Mouse (Mus musculus) embryonic facial prominence, embryonic 13.5 days (tissue): ENCODE data around the gene Agbl2. TPM values are rescaled to one million over a fixed set of nuclear protein-coding genes. Genes with fewer than 3 reads are reported as not detected.

Source experiments
- ATAC-seq: fragments of 200-750 bp; cut with Nextera tagmentation; 2 replicates; pipeline ENCODE4 v1.8.0; 2017; ENCODE audit warnings: low read depth; ENCODE audit not compliant: insufficient number of reproducible peaks, insufficient read depth, low FRiP score, low TSS enrichment
- H3K27ac ChIP-seq: fragments of 300-500 bp; sonication (generic); 2 replicates; pipeline ENCODE4 v1.5.1; 2015; ENCODE audit warnings: moderate library complexity, mild to moderate bottlenecking, inconsistent platforms
- H3K27me3 ChIP-seq: fragments of 300-500 bp; sonication (generic); 2 replicates; pipeline ENCODE4 v1.6.1; 2015; ENCODE audit warnings: mild to moderate bottlenecking, inconsistent platforms
- H3K36me3 ChIP-seq: fragments of 300-500 bp; sonication (generic); 2 replicates; pipeline ENCODE4 v1.6.1; 2015; ENCODE audit warnings: mild to moderate bottlenecking, inconsistent platforms
- H3K4me1 ChIP-seq: fragments of 300-500 bp; sonication (generic); 2 replicates; pipeline ENCODE4 v1.6.1; 2015; ENCODE audit warnings: inconsistent platforms
- H3K4me2 ChIP-seq: fragments of 300-500 bp; sonication (generic); 2 replicates; pipeline ENCODE4 v1.6.1; 2015; ENCODE audit warnings: moderate library complexity, mild to moderate bottlenecking, inconsistent platforms
- H3K4me3 ChIP-seq: fragments of 300-500 bp; sonication (generic); 2 replicates; pipeline ENCODE4 v1.5.1; 2015; ENCODE audit warnings: mild to moderate bottlenecking, inconsistent platforms
- H3K9ac ChIP-seq: fragments of 300-500 bp; sonication (generic); 2 replicates; pipeline ENCODE4 v1.6.1; 2015; ENCODE audit warnings: mild to moderate bottlenecking, inconsistent platforms
- H3K9me3 ChIP-seq: fragments of 300-500 bp; sonication (generic); 2 replicates; pipeline ENCODE4 v1.6.1; 2016; ENCODE audit warnings: inconsistent platforms
- WGBS: fragments of 180-500 bp; shearing (Covaris S2); methylation state at CpG from one replicate; pipeline ENCODE4 v1.1.7; 2015; ENCODE audit warnings: mixed read lengths; 5-methylcytosine and 5-hydroxymethylcytosine counted together
- polyA plus RNA-seq: library from polyadenylated mRNA; unstranded; fragments of >200 nt; fragmentation: Nextera tagmentation; extraction: Ambion mirVana; gene quantifications from 2 replicates; pipeline ENCODE4 v1.2.1, GENCODE M21; 2015

Agbl2 gene
- polyA plus RNA-seq, 1 experiment from 2014 or later = 2.0 TPM

- Histone ChIP-seq H3K4me3 (no peak overlapping the region), H3K9ac (no peak overlapping the region), H3K27me3 (no peaks in the 10 kb centered on the region), H3K9me3 (no peaks in the 10 kb centered on the region), H3K4me2 (no peak overlapping the region), H3K27ac (no peak overlapping the region), H3K36me3 (no peaks in the 10 kb centered on the region), H3K4me1 (0 out of 2 replicates have a peak, but pooled peaks cover 1% of the 10 kb centered on the region)
- 74% methylated on average over 2 of the region's 2 CpGs for WGBS
- ATAC-seq = no peak
Observed at GRCm38 (mm10) chr2:90875239-90875638, 92.7 kb downstream of the Agbl2 start.

- H3K36me3 ChIP-seq = no peaks in the 10 kb centered on the region
- no peak overlapping the region for H3K4me2 ChIP-seq
- no peak overlapping the region for H3K27ac ChIP-seq
- ATAC-seq = no peak
- no peaks in the 10 kb centered on the region for H3K4me1 ChIP-seq
- H3K9me3 ChIP-seq = no peaks in the 10 kb centered on the region
- no peak overlapping the region for H3K9ac ChIP-seq
- no peak overlapping the region for H3K4me3 ChIP-seq
- WGBS = 62% methylated on average over 5 of the region's 5 CpGs
- H3K27me3 ChIP-seq = no peaks in the 10 kb centered on the region
Observed at GRCm38 (mm10) chr2:90877584-90878259, 95.2 kb downstream of the Agbl2 start.

GRCm38 (mm10) chr2:90879419-90879818, 96.9 kb downstream of the Agbl2 start:
- no peak overlapping the region for H3K4me3 ChIP-seq
- no peaks in the 10 kb centered on the region for H3K4me1 ChIP-seq
- H3K27ac ChIP-seq = no peak overlapping the region
- H3K9ac ChIP-seq = no peak overlapping the region
- H3K9me3 ChIP-seq = peaks cover 4% of the 10 kb centered on the region; the same call in 1 of the 2 replicates
- no peak overlapping the region for H3K4me2 ChIP-seq
- H3K36me3 ChIP-seq = no peaks in the 10 kb centered on the region
- peaks cover 4% of the 10 kb centered on the region; the same call in 1 of the 2 replicates for H3K27me3 ChIP-seq
- ATAC-seq = no peak

- H3K27ac ChIP-seq = no peak overlapping the region
- H3K4me3 ChIP-seq = no peak overlapping the region
- ATAC-seq = no peak
- H3K27me3 ChIP-seq = peaks cover 13% of the 10 kb centered on the region
- H3K9me3 ChIP-seq = peaks cover 4% of the 10 kb centered on the region; the same call in 1 of the 2 replicates
- WGBS = 15% methylated on average over 6 of the region's 6 CpGs
- peaks cover 6% of the 10 kb centered on the region; the same call in 1 of the 2 replicates for H3K4me1 ChIP-seq
- H3K36me3 ChIP-seq = no peaks in the 10 kb centered on the region
- no peak overlapping the region for H3K9ac ChIP-seq
- H3K4me2 ChIP-seq = no peak overlapping the region
Observed at GRCm38 (mm10) chr2:90880144-90880785, 97.7 kb downstream of the Agbl2 start.

- H3K9ac ChIP-seq = no peak overlapping the region
- no peaks in the 10 kb centered on the region for H3K36me3 ChIP-seq
- no peak for ATAC-seq
- H3K9me3 ChIP-seq = peaks cover 4% of the 10 kb centered on the region; the same call in 1 of the 2 replicates
- peaks cover 17% of the 10 kb centered on the region; the same call in 1 of the 2 replicates for H3K4me1 ChIP-seq
- no peak overlapping the region for H3K4me2 ChIP-seq
- no peak overlapping the region for H3K27ac ChIP-seq
- H3K27me3 ChIP-seq = peaks cover 28% of the 10 kb centered on the region
- no peak overlapping the region for H3K4me3 ChIP-seq
- 83% methylated on average over 2 of the region's 2 CpGs for WGBS
Observed at GRCm38 (mm10) chr2:90881824-90882223, 99.3 kb downstream of the Agbl2 start.

Other genes with a start within 250 kb of the Agbl2 start
- 2.8 and 3.2 TPM in 2 replicates for gene Ptprj, start 202.1 kb upstream of the Agbl2 start, polyA plus RNA-seq
- 43.6 and 44.6 TPM in 2 replicates for gene Nup160, start 105.5 kb upstream of the Agbl2 start, polyA plus RNA-seq
- gene Fnbp4, start 37.4 kb upstream of the Agbl2 start, polyA plus RNA-seq = 136 and 139 TPM in 2 replicates
- 192 and 198 TPM in 2 replicates for gene Mtch2, start 64.4 kb downstream of the Agbl2 start, polyA plus RNA-seq
- gene C1qtnf4, start 103.1 kb downstream of the Agbl2 start, polyA plus RNA-seq = 16.7 and 21.5 TPM in 2 replicates
- gene Kbtbd4, start 122.0 kb downstream of the Agbl2 start, polyA plus RNA-seq = 46.1 and 47.0 TPM in 2 replicates
- 208 and 232 TPM in 2 replicates for gene Ndufs3, start 122.1 kb downstream of the Agbl2 start, polyA plus RNA-seq
- 82.5 and 91.3 TPM in 2 replicates for gene Celf1, start 157.7 kb downstream of the Agbl2 start, polyA plus RNA-seq